Mouse (Mus musculus) frontal cortex, postnatal 25 days (tissue): ENCODE results near the gene Cux1.

Experiments
- DNase-seq, 2 experiments: peaks; one replicate each; pipeline ENCODE4 v3.0.0; 2022; ENCODE audit warnings: low spot score in 2 of 2

The Cux1 gene

GRCm38 (mm10) chr5:136536753-136537152 is 30.5 kb downstream of the Cux1 start:
- no peak for DNase-seq

- DNase-seq, result no peak
Measured at GRCm38 (mm10) chr5:136535976-136536725, 31.1 kb downstream of the Cux1 start.

GRCm38 (mm10) chr5:136535204-136535603 is 32.1 kb downstream of the Cux1 start:
- no peak for DNase-seq

GRCm38 (mm10) chr5:136533371-136534276 is 33.7 kb downstream of the Cux1 start:
- no peak for DNase-seq

GRCm38 (mm10) chr5:136531674-136532365 is 35.5 kb downstream of the Cux1 start:
- no peak for DNase-seq

DNA sequence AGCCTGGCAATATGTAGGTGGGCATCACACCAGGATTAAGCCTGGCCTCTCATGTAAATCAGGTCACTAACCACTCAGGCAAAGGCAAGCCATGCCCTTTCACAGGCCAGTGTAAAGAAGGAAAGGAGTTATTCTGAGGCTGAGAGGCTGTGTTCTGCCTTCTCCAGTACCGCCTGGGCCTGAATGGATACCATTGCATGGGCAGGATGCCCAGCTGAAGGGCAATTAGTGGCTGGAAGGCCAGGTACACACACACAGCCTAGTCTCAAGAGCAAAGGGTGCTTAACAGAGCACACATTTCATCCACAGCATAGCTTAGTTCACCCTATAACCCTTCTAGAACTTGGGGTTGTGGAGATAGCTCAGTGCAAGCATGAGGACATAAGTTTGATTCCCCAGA is 36.4 kb downstream of the Cux1 start:
- no peak for DNase-seq

- DNase-seq, result no peak
Measured at GRCm38 (mm10) chr5:136529165-136529564, 38.1 kb downstream of the Cux1 start.

DNA sequence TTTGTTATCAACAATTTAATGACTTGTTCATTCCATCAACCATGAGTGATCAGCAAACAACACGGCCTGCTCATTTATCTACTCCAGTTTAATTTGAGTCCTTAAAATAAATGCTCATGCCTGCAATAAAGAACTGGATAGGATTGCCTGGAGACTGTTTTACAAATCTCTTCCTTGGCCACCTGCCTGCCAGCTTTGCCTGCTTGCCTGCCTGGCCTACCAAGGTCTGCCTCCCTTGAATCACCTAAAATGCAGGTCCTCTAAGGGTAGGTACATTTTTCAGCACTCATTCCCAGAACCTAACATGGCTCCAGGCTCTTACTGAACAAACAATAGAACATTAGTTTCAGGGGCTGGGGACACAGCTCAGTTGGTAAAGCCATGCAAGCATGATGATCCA is 39.4 kb downstream of the Cux1 start:
- no peak for DNase-seq

GRCm38 (mm10) chr5:136526545-136526909 is 40.8 kb downstream of the Cux1 start:
- no peak for DNase-seq

DNA sequence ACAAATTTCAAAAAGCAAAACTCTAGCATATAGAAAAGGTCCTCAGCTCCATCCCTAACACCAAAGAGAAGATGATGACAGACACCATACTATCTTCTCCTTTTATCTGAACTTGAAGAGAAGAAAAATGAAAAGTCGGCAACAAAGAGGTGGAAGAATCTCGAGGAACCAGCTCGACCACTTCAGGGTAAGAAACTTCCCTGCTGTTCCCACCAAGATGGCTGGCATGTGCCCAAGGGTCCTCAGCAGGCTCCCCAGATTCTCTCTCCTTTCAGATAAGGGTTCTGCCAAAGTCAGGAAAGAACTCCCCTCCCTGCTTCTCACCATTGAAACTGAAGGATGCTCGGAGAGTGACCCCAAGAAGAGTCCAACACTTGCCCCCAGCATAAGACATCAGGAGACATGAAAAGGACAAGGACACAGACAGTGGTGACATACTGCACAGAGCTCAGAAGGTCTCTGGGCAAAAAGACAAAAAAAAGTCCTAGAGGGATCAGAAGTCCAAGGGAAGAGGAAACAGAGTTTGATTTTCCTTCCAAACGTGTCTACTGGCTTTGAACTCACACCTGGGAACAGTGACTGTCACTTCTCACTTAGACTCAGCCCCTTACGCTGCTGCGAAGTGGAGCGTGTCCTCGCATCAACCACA is 41.3 kb downstream of the Cux1 start:
- DNase-seq, result no peak

GRCm38 (mm10) chr5:136522843-136523463 is 44.3 kb downstream of the Cux1 start:
- DNase-seq, result no peak

GRCm38 (mm10) chr5:136521656-136522055 is 45.6 kb downstream of the Cux1 start:
- no peak for DNase-seq

DNA sequence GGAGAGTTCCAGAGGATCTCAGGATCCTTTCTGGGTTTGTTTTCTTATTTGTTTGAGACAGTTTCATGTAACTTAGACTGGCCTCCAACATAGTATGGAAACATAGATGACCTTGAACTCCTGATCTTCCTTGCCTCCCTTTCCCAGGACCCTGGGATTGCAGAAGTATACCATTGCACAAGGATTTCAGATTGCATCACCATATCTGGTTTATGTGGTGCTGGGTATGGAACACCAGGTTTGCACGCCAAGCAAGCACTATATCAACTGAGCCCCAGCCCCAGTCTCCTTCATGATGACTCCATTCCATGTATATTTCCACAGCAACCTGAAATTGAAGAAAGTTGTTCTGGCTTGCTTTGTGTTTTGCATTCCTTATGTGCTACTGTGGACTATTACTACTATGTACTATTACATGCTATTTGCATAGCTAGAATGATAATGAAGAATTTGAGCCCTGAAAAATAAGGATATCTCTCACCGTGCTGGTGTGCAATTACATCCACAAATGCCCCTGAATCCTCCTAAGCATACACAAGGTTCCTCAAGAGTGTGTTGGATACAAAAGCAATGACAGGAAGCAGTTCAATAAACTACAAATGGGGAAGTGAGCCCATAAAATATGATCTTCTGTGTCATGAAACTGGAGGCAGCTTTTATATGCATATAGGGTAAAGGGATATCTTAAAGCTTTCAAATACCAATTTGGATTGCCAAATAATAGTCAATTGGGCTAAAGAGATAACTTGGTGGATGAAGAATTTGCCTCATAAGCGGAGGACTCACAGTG is 48.4 kb downstream of the Cux1 start:
- DNase-seq, result no peak

DNA sequence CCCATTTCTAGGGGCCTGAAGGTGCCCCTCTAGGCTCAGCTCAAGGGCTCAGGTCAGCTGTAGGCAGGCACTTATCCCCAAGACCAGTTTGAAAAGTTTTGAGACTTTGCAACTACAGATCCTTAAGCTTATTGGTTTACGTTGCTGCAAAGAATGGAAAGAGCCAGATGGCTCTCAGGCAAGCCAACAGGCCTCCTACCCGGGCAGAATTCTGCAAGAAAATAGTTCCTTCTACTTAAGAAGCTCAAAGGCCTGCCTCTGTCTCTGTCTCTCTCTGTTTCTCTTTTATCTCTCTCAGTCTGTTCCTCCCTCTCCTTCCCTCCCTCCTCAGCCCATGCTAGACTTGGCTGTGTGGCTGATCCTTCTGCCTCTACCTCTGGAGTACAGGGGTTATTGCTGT is 49.8 kb downstream of the Cux1 start:
- DNase-seq, result no peak

DNA sequence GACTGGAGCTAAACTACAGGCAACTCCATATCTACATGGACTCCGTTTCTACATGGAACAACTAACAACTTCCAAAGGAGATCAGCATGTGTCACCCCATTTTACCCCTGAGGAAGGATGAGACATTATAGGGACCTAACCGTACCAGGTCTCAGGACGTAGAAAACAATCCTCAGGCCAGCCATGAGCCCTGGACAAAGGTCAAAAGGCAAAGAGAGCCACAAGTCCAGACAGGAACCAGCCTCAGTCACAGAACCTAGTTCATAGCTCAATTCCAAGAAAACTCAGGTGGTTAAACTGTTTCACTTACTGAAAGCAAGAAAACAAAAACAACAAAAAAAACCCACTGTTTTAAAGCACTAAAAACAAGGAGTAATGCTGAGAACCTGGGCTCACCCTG is 50.7 kb downstream of the Cux1 start:
- no peak for DNase-seq

DNA sequence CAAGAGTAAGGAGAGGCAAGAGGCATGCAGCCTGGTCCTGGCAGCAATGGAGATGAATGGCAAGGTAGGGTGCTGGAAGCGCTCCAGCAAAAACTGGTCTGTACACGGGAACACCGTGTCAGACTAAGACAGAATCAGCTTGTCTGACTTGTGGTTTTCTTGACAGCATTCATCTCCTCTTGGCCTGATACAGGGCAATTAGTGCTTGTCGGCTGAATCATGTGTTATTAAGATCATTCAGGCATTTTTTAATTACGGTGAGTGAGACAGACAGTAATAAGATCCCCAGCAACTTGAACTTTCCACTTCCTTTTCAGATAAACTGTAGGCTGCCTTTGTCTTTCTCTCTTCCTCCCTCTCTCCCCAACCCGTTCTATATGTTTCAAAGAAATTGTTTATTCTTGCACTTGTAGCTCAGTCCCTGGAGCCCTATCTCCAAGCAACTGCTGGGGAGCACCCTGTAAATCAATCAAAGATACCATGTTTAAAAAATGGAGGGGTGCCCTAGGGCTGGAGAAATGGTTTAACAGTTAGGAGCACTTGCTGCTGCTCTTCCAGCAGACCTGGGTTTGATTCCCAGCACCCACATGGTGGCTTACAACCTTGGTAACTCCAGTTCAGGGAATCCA is 53.1 kb downstream of the Cux1 start:
- no peak for DNase-seq

DNA sequence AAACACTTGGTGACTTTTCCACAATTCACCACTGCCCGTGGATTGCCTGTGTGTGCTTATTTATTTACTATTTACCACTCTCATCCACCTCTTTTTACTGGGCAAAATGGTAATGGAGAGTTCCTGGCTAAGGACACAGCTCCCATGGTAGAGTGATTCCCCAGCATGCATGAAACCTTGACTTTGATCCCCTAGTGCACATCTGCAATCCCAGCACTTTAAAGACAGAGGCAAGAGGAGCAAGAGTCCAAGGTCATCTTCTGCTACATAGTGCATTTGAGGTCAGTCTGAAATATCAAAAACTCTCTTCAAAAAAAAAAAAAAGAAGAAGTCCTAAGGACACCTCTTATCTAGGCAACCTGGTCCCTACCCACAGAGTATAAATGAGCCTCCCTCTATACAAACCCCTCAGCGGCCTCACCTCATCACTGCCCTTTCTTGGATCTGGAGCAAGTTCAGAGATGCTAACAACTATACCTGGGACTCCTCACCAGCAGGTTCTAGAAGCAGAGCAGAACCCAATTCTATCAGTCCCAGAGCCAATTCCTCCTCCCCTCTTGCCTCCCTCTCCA is 55.1 kb downstream of the Cux1 start:
- no peak for DNase-seq

GRCm38 (mm10) chr5:136511378-136511777 is 55.9 kb downstream of the Cux1 start:
- DNase-seq, result no peak

DNA sequence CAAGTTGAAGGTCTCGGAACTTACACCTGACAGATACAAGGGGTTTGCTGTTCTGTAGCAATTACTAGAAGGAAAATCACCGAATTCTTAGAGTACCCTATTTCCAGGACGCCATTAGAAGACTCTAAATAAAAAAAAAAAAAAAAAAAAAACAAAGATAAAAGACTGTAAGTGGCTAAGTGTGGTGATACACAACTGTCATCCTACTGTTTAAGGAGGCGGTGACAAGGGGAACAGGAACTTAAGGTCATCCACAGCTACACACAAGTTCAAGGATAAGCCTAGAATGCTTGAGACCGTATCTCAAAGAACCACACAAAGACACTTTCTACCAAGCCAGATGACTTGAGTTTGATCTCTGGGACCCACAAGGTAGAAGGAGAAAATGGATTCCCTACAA is 56.7 kb downstream of the Cux1 start:
- DNase-seq, result no peak

DNA sequence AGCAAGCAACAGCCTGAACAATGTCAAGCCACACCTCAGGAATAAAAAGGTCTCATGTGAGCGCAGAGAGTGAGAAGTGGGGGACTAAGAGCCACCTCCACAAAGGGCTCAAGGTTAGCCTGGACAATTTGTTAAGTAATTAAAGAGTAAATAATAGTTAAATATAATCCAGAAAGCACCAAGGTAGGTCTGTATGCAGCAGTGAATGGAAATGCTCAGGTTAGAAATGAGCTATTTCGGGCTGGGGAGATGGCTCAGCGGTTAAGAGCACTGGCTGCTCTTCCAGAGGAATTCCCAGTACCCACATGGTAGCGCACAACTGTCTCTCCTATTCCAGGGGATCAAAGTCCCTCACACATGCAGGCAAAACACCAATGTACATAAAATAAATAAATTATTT is 59.7 kb downstream of the Cux1 start:
- DNase-seq, result no peak
